22 mouse cellular contexts compared by ENCODE assay signal in genomic region chr13:72265650-72266049, GRCm38 (mm10).
DNase-seq lines count a peak whose midpoint lies in the region; ATAC-seq and TF ChIP-seq lines count a peak whose summit lies in the region.
"Had no signal": no experiment of that assay in that cellular context is flagged by ENCODE, and none has a peak within 500 bp of the region (broad histone marks: within the 10 kb centered on the region; RNA-seq: fewer than 3 reads in every experiment).

No protein-coding gene starts in this region.

- H3K9ac ChIP-seq in forebrain, embryonic 13.5 days: no peak overlapping the region
- H3K9ac ChIP-seq in forebrain, embryonic 12.5 days: no peak overlapping the region
- no peak overlapping the region for H3K9ac ChIP-seq in midbrain, embryonic 15.5 days
- H3K9ac ChIP-seq in intestine, embryonic 16.5 days (ENCODE audit: low read depth, low read length): no peak overlapping the region
- H3K9ac ChIP-seq: heart, embryonic 15.5 days; liver, embryonic 15.5 days; neural tube, embryonic 12.5 days; stomach, embryonic 15.5 days had no signal

- H3K4me2 ChIP-seq in forebrain, embryonic 13.5 days: no peak overlapping the region
- H3K4me2 ChIP-seq in forebrain, embryonic 12.5 days: no peak overlapping the region
- H3K4me2 ChIP-seq in midbrain, embryonic 15.5 days: no peak overlapping the region
- H3K4me2 ChIP-seq in intestine, embryonic 16.5 days (ENCODE audit: low read depth, low read length): no peak overlapping the region
- H3K4me2 ChIP-seq: heart, embryonic 15.5 days; liver, embryonic 15.5 days; neural tube, embryonic 12.5 days; stomach, embryonic 15.5 days had no signal

- TF ChIP-seq POLR2A in brain, embryonic 14.5 days (IDR thresholded peaks at IDR 0.05; ENCODE audit: borderline replicate concordance, extremely low read depth, insufficient read depth, insufficient read length, poor library complexity, severe bottlenecking): no peak

- ATAC-seq in forebrain, embryonic 13.5 days: peak; percentile 93
- no peak; the same call in 1 of the 2 replicates for ATAC-seq in forebrain, embryonic 12.5 days (ENCODE audit: low FRiP score)
- ATAC-seq in midbrain, embryonic 15.5 days (replicated peaks): peak; percentile 82
- ATAC-seq in intestine, embryonic 16.5 days: no peak
- ATAC-seq: lung, postnatal 0 days had no signal

- H3K9me3 ChIP-seq in forebrain, embryonic 13.5 days (replicated peaks): no peaks in the 10 kb centered on the region
- H3K9me3 ChIP-seq in forebrain, embryonic 12.5 days: no peaks in the 10 kb centered on the region
- no peaks in the 10 kb centered on the region for H3K9me3 ChIP-seq in midbrain, embryonic 15.5 days
- no peaks in the 10 kb centered on the region for H3K9me3 ChIP-seq in intestine, embryonic 16.5 days (ENCODE audit: control insufficient read depth, low read length)
- H3K9me3 ChIP-seq: heart, embryonic 15.5 days; liver, embryonic 15.5 days; neural tube, embryonic 12.5 days; stomach, embryonic 15.5 days had no signal

- peaks cover 23% of the 10 kb centered on the region for H3K4me1 ChIP-seq in forebrain, embryonic 13.5 days
- peaks cover 7% of the 10 kb centered on the region for H3K4me1 ChIP-seq in forebrain, embryonic 12.5 days
- peaks cover 8% of the 10 kb centered on the region for H3K4me1 ChIP-seq in midbrain, embryonic 15.5 days
- H3K4me1 ChIP-seq in intestine, embryonic 16.5 days (ENCODE audit: control insufficient read depth, insufficient read depth, low read length): no peaks in the 10 kb centered on the region
- H3K4me1 ChIP-seq: heart, embryonic 15.5 days; liver, embryonic 15.5 days; stomach, embryonic 15.5 days had no signal

- DNase-seq in left cerebral cortex, postnatal 4 days: peak; percentile 80
- no peak for DNase-seq in left cerebral cortex, postnatal 14 days (ENCODE audit: low spot score in 2 of 2)
- DNase-seq in brain, embryonic 14.5 days (ENCODE audit: low read depth): peak; percentile 87
- no peak for DNase-seq in lung, postnatal 14 days
- DNase-seq: adrenal gland, postnatal 25 days; cerebellum, adult 2 months; gastrocnemius, postnatal 14 days; kidney, adult 2 months; kidney, postnatal 10 days; right cerebral cortex, postnatal 25 days; thymus, adult 2 months had no signal

- H3K36me3 ChIP-seq in forebrain, embryonic 13.5 days (ENCODE audit: poor library complexity, severe bottlenecking): no peaks in the 10 kb centered on the region
- no peaks in the 10 kb centered on the region for H3K36me3 ChIP-seq in forebrain, embryonic 12.5 days (replicated peaks)
- H3K36me3 ChIP-seq in midbrain, embryonic 15.5 days (replicated peaks): no peaks in the 10 kb centered on the region
- H3K36me3 ChIP-seq in intestine, embryonic 16.5 days (ENCODE audit: control insufficient read depth, insufficient read depth, low read length): no peaks in the 10 kb centered on the region
- H3K36me3 ChIP-seq: G1E; heart, embryonic 15.5 days; liver, embryonic 15.5 days; neural tube, embryonic 12.5 days; stomach, embryonic 15.5 days had no signal

- TF ChIP-seq CTCF in brain, embryonic 14.5 days (IDR thresholded peaks at IDR 0.05; ENCODE audit: borderline replicate concordance, extremely low read depth, insufficient read depth, insufficient read length): no peak

- no peak overlapping the region for H3K27ac ChIP-seq in forebrain, embryonic 13.5 days
- no peak overlapping the region for H3K27ac ChIP-seq in forebrain, embryonic 12.5 days
- no peak overlapping the region for H3K27ac ChIP-seq in midbrain, embryonic 15.5 days
- no peak overlapping the region for H3K27ac ChIP-seq in intestine, embryonic 16.5 days (ENCODE audit: low read length)
- H3K27ac ChIP-seq: heart, adult 2 months; heart, embryonic 15.5 days; liver, embryonic 15.5 days; neural tube, embryonic 12.5 days; stomach, embryonic 15.5 days had no signal

- 41% methylated on average over 11 of the region's 11 CpGs for WGBS in forebrain, embryonic 13.5 days
- WGBS in forebrain, embryonic 12.5 days: 57% methylated on average over 11 of the region's 11 CpGs
- 53% methylated on average over 11 of the region's 11 CpGs for WGBS in midbrain, embryonic 15.5 days
- WGBS in intestine, embryonic 16.5 days: 86% methylated on average over 11 of the region's 11 CpGs

- H3K4me3 ChIP-seq in forebrain, embryonic 13.5 days: no peak overlapping the region
- no peak overlapping the region for H3K4me3 ChIP-seq in forebrain, embryonic 12.5 days (replicated peaks)
- no peak overlapping the region for H3K4me3 ChIP-seq in midbrain, embryonic 15.5 days
- H3K4me3 ChIP-seq in intestine, embryonic 16.5 days (ENCODE audit: low read length): no peak overlapping the region
- H3K4me3 ChIP-seq: heart, adult 2 months; heart, embryonic 15.5 days; liver, embryonic 15.5 days; neural tube, embryonic 12.5 days; stomach, embryonic 15.5 days had no signal

- H3K27me3 ChIP-seq in forebrain, embryonic 13.5 days: peaks cover 62% of the 10 kb centered on the region
- peaks cover 45% of the 10 kb centered on the region; the same call in 1 of the 2 replicates for H3K27me3 ChIP-seq in forebrain, embryonic 12.5 days
- no peaks in the 10 kb centered on the region for H3K27me3 ChIP-seq in midbrain, embryonic 15.5 days (replicated peaks)
- H3K27me3 ChIP-seq in intestine, embryonic 16.5 days (replicated peaks; ENCODE audit: control insufficient read depth, insufficient read depth, low read length): no peaks in the 10 kb centered on the region
- H3K27me3 ChIP-seq: heart, embryonic 15.5 days; liver, embryonic 15.5 days; stomach, embryonic 15.5 days had no signal

- intact Hi-C loops in left cerebral cortex, postnatal 4 days (cut with DNase I): no loop called here
- intact Hi-C loops in left cerebral cortex, postnatal 14 days (cut with DNase I): no loop called here

Comparison
In these comparisons a context has a peak if more than half of its experiments do, and no peak if none do; other contexts are left out.
1. ATAC-seq: peak in forebrain, embryonic 13.5 days (single experiment) and midbrain, embryonic 15.5 days (single experiment); none in forebrain, embryonic 12.5 days (single experiment) and intestine, embryonic 16.5 days (single experiment).
2. DNase-seq: peak in left cerebral cortex, postnatal 4 days (single experiment) and brain, embryonic 14.5 days (single experiment); none in left cerebral cortex, postnatal 14 days (0 of 2) and lung, postnatal 14 days (single experiment).